In genomic region chr2:72541246-72541645, GRCm38 (mm10) we compare ENCODE assay signal across 24 mouse cellular contexts.
A peak's percentile ranks its signal among the peaks of the same experiment; 100 is the strongest.
DNase-seq lines count a peak whose midpoint lies in the region; ATAC-seq lines count a peak whose summit lies in the region.
"Had no signal": no experiment of that assay in that cellular context is flagged by ENCODE, and none has a peak within 500 bp of the region (broad histone marks: within the 10 kb centered on the region; RNA-seq: fewer than 3 reads in every experiment).

No protein-coding gene starts in this region.

- H3K4me3 ChIP-seq in heart, embryonic 10.5 days, result no peak overlapping the region
- H3K4me3 ChIP-seq in heart, embryonic 15.5 days, result no peak overlapping the region
- H3K4me3 ChIP-seq: forebrain, embryonic 13.5 days; gastrocnemius, adult 2 months; hindbrain, embryonic 12.5 days; kidney, embryonic 15.5 days; left cerebral cortex, adult 2 months; limb, embryonic 15.5 days; lung, embryonic 15.5 days; myocyte; neural tube, embryonic 13.5 days had no signal

- peak; percentile 77 to 86 for DNase-seq in adrenal gland, adult (ENCODE audit: inconsistent age in 2 of 2, low spot score in 1 of 2)
- no peak for DNase-seq in adrenal gland, postnatal 4 days (ENCODE audit: low spot score in 2 of 2)
- DNase-seq in heart, adult 8-10 months (ENCODE audit: low spot score), result peak; percentile 13
- no peak for DNase-seq in heart, embryonic 10.5 days (ENCODE audit: low spot score)
- peak; percentile 70 for DNase-seq in heart, postnatal 4 days
- DNase-seq in thymus, postnatal 10 days (ENCODE audit: low spot score in 2 of 2), result no peak
- DNase-seq: gastrocnemius, adult 2 months; retina, postnatal 1 day; right cerebral cortex, postnatal 4 days; thymus, postnatal 25 days had no signal

- peaks cover 1% of the 10 kb centered on the region; the same call in 1 of the 2 replicates for H3K4me1 ChIP-seq in heart, embryonic 10.5 days
- peaks cover 12% of the 10 kb centered on the region; the same call in 1 of the 2 replicates for H3K4me1 ChIP-seq in heart, embryonic 15.5 days (replicated peaks)
- H3K4me1 ChIP-seq: forebrain, embryonic 13.5 days; hindbrain, embryonic 12.5 days; kidney, embryonic 15.5 days; limb, embryonic 15.5 days; neural tube, embryonic 13.5 days had no signal

- H3K27ac ChIP-seq in heart, embryonic 10.5 days, result no peak overlapping the region
- H3K27ac ChIP-seq in heart, embryonic 15.5 days, result peak overlapping the region; percentile 48
- H3K27ac ChIP-seq: forebrain, embryonic 13.5 days; gastrocnemius, adult 2 months; hindbrain, embryonic 12.5 days; kidney, embryonic 15.5 days; left cerebral cortex, adult 2 months; limb, embryonic 15.5 days; liver, embryonic 14.5 days; lung, embryonic 15.5 days; macrophage; neural tube, embryonic 13.5 days had no signal

- no peak overlapping the region for H3K9ac ChIP-seq in heart, embryonic 15.5 days
- H3K9ac ChIP-seq: forebrain, embryonic 13.5 days; hindbrain, embryonic 12.5 days; kidney, embryonic 15.5 days; limb, embryonic 15.5 days; liver, embryonic 14.5 days; lung, embryonic 15.5 days; neural tube, embryonic 13.5 days had no signal

- H3K36me3 ChIP-seq in heart, embryonic 10.5 days, result no peaks in the 10 kb centered on the region
- no peaks in the 10 kb centered on the region for H3K36me3 ChIP-seq in heart, embryonic 15.5 days
- H3K36me3 ChIP-seq: hindbrain, embryonic 12.5 days; kidney, embryonic 15.5 days; limb, embryonic 15.5 days; lung, embryonic 15.5 days; neural tube, embryonic 13.5 days had no signal

- ATAC-seq in heart, embryonic 15.5 days (replicated peaks; ENCODE audit: insufficient number of reproducible peaks, insufficient read depth, low FRiP score, low read depth), result no peak; the same call in 1 of the 2 replicates
- no peak for ATAC-seq in frontal cortex, adult (ENCODE audit: low TSS enrichment)
- ATAC-seq: forebrain, embryonic 13.5 days; intestine, postnatal 0 days; midbrain, embryonic 16.5 days had no signal

- H3K4me2 ChIP-seq in heart, embryonic 15.5 days, result no peak overlapping the region
- H3K4me2 ChIP-seq: forebrain, embryonic 13.5 days; hindbrain, embryonic 12.5 days; kidney, embryonic 15.5 days; limb, embryonic 15.5 days; lung, embryonic 15.5 days; neural tube, embryonic 13.5 days had no signal

- H3K27me3 ChIP-seq in heart, embryonic 10.5 days (ENCODE audit: insufficient read depth, poor library complexity, severe bottlenecking), result no peaks in the 10 kb centered on the region
- H3K27me3 ChIP-seq in heart, embryonic 15.5 days, result no peaks in the 10 kb centered on the region
- H3K27me3 ChIP-seq: forebrain, embryonic 13.5 days; hindbrain, embryonic 12.5 days; kidney, embryonic 15.5 days; limb, embryonic 15.5 days; lung, embryonic 15.5 days; neural tube, embryonic 13.5 days had no signal

- 45% methylated on average over 5 of the region's 5 CpGs for WGBS in heart, embryonic 10.5 days
- 40% methylated on average over 5 of the region's 5 CpGs for WGBS in heart, embryonic 15.5 days

- H3K9me3 ChIP-seq in heart, embryonic 10.5 days, result no peaks in the 10 kb centered on the region
- no peaks in the 10 kb centered on the region for H3K9me3 ChIP-seq in heart, embryonic 15.5 days (replicated peaks)
- H3K9me3 ChIP-seq: forebrain, embryonic 13.5 days; hindbrain, embryonic 12.5 days; kidney, embryonic 15.5 days; limb, embryonic 15.5 days; lung, embryonic 15.5 days; neural tube, embryonic 13.5 days had no signal

Comparison
In these comparisons a context has a peak if more than half of its experiments do, and no peak if none do; other contexts are left out.
1. DNase-seq: peak in adrenal gland, adult (2 of 2), heart, adult 8-10 months (single experiment) and heart, postnatal 4 days (single experiment); none in adrenal gland, postnatal 4 days (0 of 2), heart, embryonic 10.5 days (single experiment) and thymus, postnatal 10 days (0 of 2).